Mouse (Mus musculus) CH12.LX (cell line): ENCODE data around the gene Ints5. TPM values are rescaled to one million over a fixed set of nuclear protein-coding genes. Genes with fewer than 3 reads are reported as not detected.

ENCODE experiments used
- DNase-seq: peaks from one replicate; pipeline ENCODE4 v3.0.0-alpha.2; 2013; ENCODE audit errors: extremely low read depth
- H3K27ac ChIP-seq: 2 replicates; pipeline ENCODE4 v1.5.1; 2012; ENCODE audit warnings: low read depth, mild to moderate bottlenecking, control low read depth, moderate library complexity; ENCODE audit not compliant: insufficient read depth
- H3K27me3 ChIP-seq: replicated peaks from 2 replicates; pipeline ENCODE3; 2012; ENCODE audit warnings: inconsistent platforms
- H3K36me3 ChIP-seq, 2 experiments: replicated peaks in 1 of 2; 2 replicates each; pipeline versions ENCODE3 to v1.6.1; 2012; ENCODE audit warnings: inconsistent platforms in 1 of 2, low read length in 1 of 2, mild to moderate bottlenecking in 1 of 2, mixed read lengths in 1 of 2, moderate library complexity in 1 of 2; ENCODE audit not compliant: control insufficient read depth in 1 of 2, insufficient read depth in 1 of 2
- H3K4me1 ChIP-seq, 2 experiments: 2 replicates each; pipeline ENCODE4 v1.6.1; 2012; ENCODE audit warnings: inconsistent platforms in 1 of 2, moderate library complexity in 1 of 2; ENCODE audit not compliant: insufficient read depth in 2 of 2, control insufficient read depth in 1 of 2
- H3K4me2 ChIP-seq: 2 replicates; pipeline ENCODE4 v1.6.1; 2012; ENCODE audit warnings: low read depth, mild to moderate bottlenecking, control low read depth; ENCODE audit not compliant: poor library complexity, insufficient read depth, severe bottlenecking
- H3K4me3 ChIP-seq, 3 experiments: fragments of 150-350 bp in 1 of 3; sonication (generic) in 1 of 3; replicated peaks in 1 of 3; 2 replicates each; pipeline versions ENCODE3 to v1.5.1; 2011 to 2012; ENCODE audit warnings: low read depth in 2 of 3, low read length in 2 of 3, mild to moderate bottlenecking in 2 of 3, moderate library complexity in 2 of 3, control low read depth in 1 of 3, improper control_type of control experiment in 1 of 3, inconsistent platforms in 1 of 3, mixed read lengths in 1 of 3; ENCODE audit not compliant: poor library complexity in 1 of 3
- H3K79me2 ChIP-seq: replicated peaks from 2 replicates; pipeline ENCODE4 v1.6.1; 2012; ENCODE audit warnings: mild to moderate bottlenecking, moderate library complexity; ENCODE audit not compliant: control insufficient read depth, poor library complexity, insufficient read depth, severe bottlenecking; ENCODE audit errors: extremely low read depth
- H3K9ac ChIP-seq: 2 replicates; pipeline ENCODE4 v1.6.1; 2012; ENCODE audit warnings: low read depth, mild to moderate bottlenecking, control low read depth, moderate library complexity; ENCODE audit not compliant: insufficient read depth
- H3K9me3 ChIP-seq: replicated peaks from 2 replicates; pipeline ENCODE3; 2012; ENCODE audit warnings: low read length, inconsistent platforms, mixed read lengths
- BHLHE40 ChIP-seq: IDR thresholded peaks from 2 replicates; pipeline ENCODE4 v1.6.1; 2011; ENCODE audit warnings: mild to moderate bottlenecking, low read depth, low read length, improper control_type of control experiment
- CHD1 ChIP-seq: IDR thresholded peaks from 2 replicates; pipeline ENCODE4 v1.6.1; 2012; ENCODE audit warnings: low read depth, low read length, improper control_type of control experiment, inconsistent platforms
- CHD2 ChIP-seq: IDR thresholded peaks from 2 replicates; pipeline ENCODE4 v1.6.1; 2011; ENCODE audit warnings: low read length, improper control_type of control experiment
- CTCF ChIP-seq, 2 experiments: IDR thresholded peaks in 1 of 2; conservative IDR thresholded peaks in 1 of 2; 2 replicates each; pipeline ENCODE4 v1.5.1; 2011 to 2012; ENCODE audit warnings: low read depth in 2 of 2, low read length in 2 of 2, improper control_type of control experiment in 1 of 2, inconsistent platforms in 1 of 2, mild to moderate bottlenecking in 1 of 2, moderate library complexity in 1 of 2
- E2F4 ChIP-seq: IDR thresholded peaks from 2 replicates; pipeline ENCODE4 v1.6.1; 2011; ENCODE audit warnings: low read depth, low read length, improper control_type of control experiment; ENCODE audit not compliant: insufficient replicate concordance
- ELF1 ChIP-seq: IDR thresholded peaks from 2 replicates; pipeline ENCODE4 v1.6.1; 2014; ENCODE audit warnings: low read depth, mild to moderate bottlenecking, inconsistent platforms, low read length, improper control_type of control experiment
- EP300 ChIP-seq: IDR thresholded peaks from 2 replicates; pipeline ENCODE4 v1.6.1; 2011; ENCODE audit warnings: low read length, improper control_type of control experiment
- ETS1 ChIP-seq: conservative IDR thresholded peaks from 2 replicates; pipeline ENCODE4 v1.6.1; 2012; ENCODE audit warnings: low read depth, mild to moderate bottlenecking, inconsistent platforms, low read length, improper control_type of control experiment, moderate library complexity
- GABPA ChIP-seq: IDR thresholded peaks from 2 replicates; pipeline ENCODE4 v1.6.1; 2012; ENCODE audit warnings: low read depth, low read length, improper control_type of control experiment, inconsistent platforms; ENCODE audit not compliant: insufficient replicate concordance
- HCFC1 ChIP-seq: IDR thresholded peaks from 2 replicates; pipeline ENCODE4 v1.6.1; 2012; ENCODE audit warnings: low read depth, mild to moderate bottlenecking, inconsistent platforms, low read length, improper control_type of control experiment
- IRF4 ChIP-seq: IDR thresholded peaks from 2 replicates; pipeline ENCODE4 v1.6.1; 2014; ENCODE audit warnings: low read depth, mild to moderate bottlenecking, inconsistent platforms, low read length, improper control_type of control experiment
- JUN ChIP-seq: IDR thresholded peaks from 2 replicates; pipeline ENCODE4 v1.6.1; 2011; ENCODE audit warnings: low read depth, mild to moderate bottlenecking, low read length, improper control_type of control experiment, moderate library complexity; ENCODE audit not compliant: insufficient read depth
- JUND ChIP-seq: conservative IDR thresholded peaks from 2 replicates; pipeline ENCODE4 v1.6.1; 2011; ENCODE audit warnings: low read depth, low read length, improper control_type of control experiment
- KAT2A ChIP-seq: IDR thresholded peaks from 2 replicates; pipeline ENCODE4 v1.6.1; 2012; ENCODE audit warnings: low read length, improper control_type of control experiment, inconsistent platforms; ENCODE audit not compliant: insufficient replicate concordance
- MAFK ChIP-seq: IDR thresholded peaks from 2 replicates; pipeline ENCODE4 v1.6.1; 2011; ENCODE audit warnings: low read length, improper control_type of control experiment; ENCODE audit not compliant: insufficient replicate concordance
- MAX ChIP-seq: IDR thresholded peaks from 2 replicates; pipeline ENCODE4 v1.6.1; 2011; ENCODE audit warnings: low read length, improper control_type of control experiment
- MAZ ChIP-seq: IDR thresholded peaks from 2 replicates; pipeline ENCODE4 v1.6.1; 2012; ENCODE audit warnings: low read depth, mild to moderate bottlenecking, inconsistent platforms, low read length, improper control_type of control experiment, moderate library complexity
- MEF2A ChIP-seq: IDR thresholded peaks from 2 replicates; pipeline ENCODE4 v1.6.1; 2014; ENCODE audit warnings: low read depth, mild to moderate bottlenecking, inconsistent platforms, low read length, improper control_type of control experiment, borderline replicate concordance
- MXI1 ChIP-seq: IDR thresholded peaks from 2 replicates; pipeline ENCODE4 v1.6.1; 2011; ENCODE audit warnings: mild to moderate bottlenecking, low read depth, low read length, improper control_type of control experiment
- MYC ChIP-seq: IDR thresholded peaks from 2 replicates; pipeline ENCODE4 v1.6.1; 2011; ENCODE audit warnings: low read depth, mild to moderate bottlenecking, improper control_type of control experiment, low read length
- NELFE ChIP-seq: IDR thresholded peaks from 2 replicates; pipeline ENCODE4 v1.6.1; 2011; ENCODE audit warnings: low read depth, low read length, improper control_type of control experiment
- NRF1 ChIP-seq: IDR thresholded peaks from 2 replicates; pipeline ENCODE4 v1.6.1; 2014; ENCODE audit warnings: low read depth, mild to moderate bottlenecking, inconsistent platforms, low read length, improper control_type of control experiment, moderate library complexity
- PAX5 ChIP-seq: IDR thresholded peaks from 2 replicates; pipeline ENCODE4 v1.6.1; 2012; ENCODE audit warnings: low read length, inconsistent platforms, mixed read lengths
- POLR2A ChIP-seq: IDR thresholded peaks from 2 replicates; pipeline ENCODE4 v1.6.1; 2011; ENCODE audit warnings: low read depth, mild to moderate bottlenecking, improper control_type of control experiment, low read length
- POLR2AphosphoS2 ChIP-seq: IDR thresholded peaks from 2 replicates; pipeline ENCODE4 v1.6.1; 2011; ENCODE audit warnings: low read depth, low read length, improper control_type of control experiment
- RAD21 ChIP-seq: IDR thresholded peaks from 2 replicates; pipeline ENCODE4 v1.6.1; 2011; ENCODE audit warnings: low read depth, mild to moderate bottlenecking, low read length, improper control_type of control experiment, moderate library complexity
- SIN3A ChIP-seq: IDR thresholded peaks from 2 replicates; pipeline ENCODE4 v1.6.1; 2012; ENCODE audit warnings: low read length, improper control_type of control experiment, inconsistent platforms
- SMC3 ChIP-seq: IDR thresholded peaks from 2 replicates; pipeline ENCODE4 v1.6.1; 2011; ENCODE audit warnings: low read depth, low read length, improper control_type of control experiment
- TBP ChIP-seq: conservative IDR thresholded peaks from 2 replicates; pipeline ENCODE4 v1.6.1; 2011; ENCODE audit warnings: low read depth, low read length, improper control_type of control experiment
- TCF12 ChIP-seq: IDR thresholded peaks from 2 replicates; pipeline ENCODE4 v1.6.1; 2014; ENCODE audit warnings: low read depth, mild to moderate bottlenecking, inconsistent platforms, low read length, improper control_type of control experiment
- UBTF ChIP-seq: IDR thresholded peaks from 2 replicates; pipeline ENCODE4 v1.6.1; 2012; ENCODE audit warnings: low read depth, mild to moderate bottlenecking, inconsistent platforms, low read length, improper control_type of control experiment, moderate library complexity
- USF1 ChIP-seq: IDR thresholded peaks from 2 replicates; pipeline ENCODE4 v1.6.1; 2014; ENCODE audit warnings: low read depth, mild to moderate bottlenecking, inconsistent platforms, low read length, improper control_type of control experiment
- USF2 ChIP-seq: conservative IDR thresholded peaks from 2 replicates; pipeline ENCODE4 v1.6.1; 2011; ENCODE audit warnings: low read depth, low read length, improper control_type of control experiment
- ZC3H11A ChIP-seq: IDR thresholded peaks from 2 replicates; pipeline ENCODE4 v1.6.1; 2012; ENCODE audit warnings: low read depth, mild to moderate bottlenecking, inconsistent platforms, low read length, improper control_type of control experiment
- ZKSCAN1 ChIP-seq: IDR thresholded peaks from 2 replicates; pipeline ENCODE4 v1.6.1; 2012; ENCODE audit warnings: low read depth, inconsistent platforms, low read length, improper control_type of control experiment, borderline replicate concordance
- ZMIZ1 ChIP-seq: IDR thresholded peaks from 2 replicates; pipeline ENCODE4 v1.6.1; 2012; ENCODE audit warnings: low read depth, mild to moderate bottlenecking, inconsistent platforms, low read length, improper control_type of control experiment
- ZNF384 ChIP-seq: IDR thresholded peaks from 2 replicates; pipeline ENCODE4 v1.6.1; 2012; ENCODE audit warnings: low read depth, low read length, improper control_type of control experiment, inconsistent platforms
- dilution Hi-C: fragments of 300-500 bp; cut with MboI; formaldehyde crosslinking; loops from 2 replicates; pipeline ENCODE4 v1.14.3; 2020; ENCODE audit warnings: low sequenced_read_pairs; ENCODE audit not compliant: extremely low pct_unique_long_range_greater_than_20kb, extremely low pct_ligation_motif_present
- in situ Hi-C: fragments of 300-500 bp; cut with MboI; formaldehyde crosslinking; loops from 3 replicates; pipeline ENCODE4 v1.14.3; 2019; ENCODE audit warnings: low sequenced_read_pairs, low pct_ligation_motif_present, low pct_unique_long_range_greater_than_20kb, mixed read lengths
- polyA plus RNA-seq: library from polyadenylated mRNA; unstranded; fragments of >175 nt; gene quantifications from 2 replicates; pipeline ENCODE4 v1.2.1, GENCODE M21; 2012; ENCODE audit warnings: low read depth; ENCODE audit not compliant: insufficient read length
- total RNA-seq, 2 experiments: library from RNA; depleted of rRNA; stranded (reverse); fragments of 300-350 nt in 1 of 2; fragments of >200 nt in 1 of 2; gene quantifications; 2 replicates each; pipeline ENCODE4 v1.2.3; 2012 to 2014

The Ints5 gene
- total RNA-seq (2012; rRNA removed), result 38.9 and 49.9 TPM in 2 replicates
- 15.7 and 17.2 TPM in 2 replicates for total RNA-seq (2014; rRNA removed)
- 30.6 and 38.0 TPM in 2 replicates for polyA plus RNA-seq

- in situ Hi-C loops, result no loop called here
- dilution Hi-C loops, result no loop called here
- H3K27ac ChIP-seq, result peak within 1 kb of the TSS; percentile 6; the same call in 1 of the 2 replicates
- TF ChIP-seq ELF1 (peak; percentile 77), MYC (peak; percentile 83; the same call in 1 of the 2 replicates), MXI1 (peak; percentile 67), TBP (peak; percentile 96), SIN3A (peak; percentile 90), KAT2A (peak; percentile 77; the same call in 1 of the 2 replicates), ZMIZ1 (peak; percentile 52; the same call in 1 of the 2 replicates), SMC3 (no peak), NELFE (peak; percentile 92), USF2 (no peak), POLR2A (peak; percentile 95), NRF1 (peak; percentile 91), POLR2AphosphoS2 (peak; percentile 90), UBTF (peak; percentile 86; the same call in 1 of the 2 replicates), IRF4 (peak; percentile 84), CHD1 (peak; percentile 25; the same call in 1 of the 2 replicates), PAX5 (no peak), CTCF (conservative IDR thresholded peaks at IDR 0.05 in 1 of 2, IDR thresholded peaks at IDR 0.05 in 1 of 2; ENCODE audit: low read depth in 2 of 2, low read length in 2 of 2) (no peak), ZKSCAN1 (no peak), E2F4 (no peak; the same call in 1 of the 2 replicates), JUND (no peak), ETS1 (no peak), USF1 (no peak), RAD21 (no peak), MAZ (peak; percentile 78; the same call in 1 of the 2 replicates), ZNF384 (0 out of 2 replicates have a peak, but pooled peaks have one; percentile 27), MEF2A (peak; percentile 78; the same call in 1 of the 2 replicates), TCF12 (peak; percentile 97), CHD2 (peak; percentile 79; the same call in 1 of the 2 replicates), EP300 (no peak), MAX (peak; percentile 79), BHLHE40 (peak; percentile 67), HCFC1 (peak; percentile 87), JUN (no peak), MAFK (no peak), GABPA (peak; percentile 8; the same call in 1 of the 2 replicates), ZC3H11A (no peak)
Measured at GRCm38 (mm10) chr19:8892829-8893766, at the start of gene Ints5. Gene Ints5, plus strand, starts transcription at chr19:8893005.

More at GRCm38 (mm10) chr19:8892829-8893766, at the start of gene Ints5:
- peaks cover 14 to 54% of the 10 kb centered on the region in 2 experiments for H3K4me1 ChIP-seq
- peaks cover 31 to 36% of the 10 kb centered on the region in 2 experiments for H3K36me3 ChIP-seq
- peak within 1 kb of the TSS; percentile 72 to 89 (median 88) for H3K4me3 ChIP-seq
- H3K9ac ChIP-seq, result peak within 1 kb of the TSS; percentile 97
- H3K27me3 ChIP-seq, result no peaks in the 10 kb centered on the region
- H3K79me2 ChIP-seq, result peaks cover 53% of the 10 kb centered on the region
- peak; percentile 90 for DNase-seq
- H3K9me3 ChIP-seq, result no peaks in the 10 kb centered on the region
- peak within 1 kb of the TSS; percentile 61 for H3K4me2 ChIP-seq
